Mouse (Mus musculus): ENCODE measurements around the gene Foxl1. TPM values are rescaled to one million over a fixed set of nuclear protein-coding genes. Genes with fewer than 3 reads are reported as not detected.
"Not testable (repeated sequence)": the region's sequence is repeated elsewhere in the genome, so short reads cannot be mapped to it uniquely, and the experiment has no call there.

Gene Foxl1
- total RNA-seq, 2 experiments from 2014 or later, result 0.13 to 0.15 TPM

GRCm38 (mm10) chr8:121120456-121121419 lies 7.0 kb upstream of the Foxl1 start:
- intact Hi-C loops (cut with DNase I), result no loop called here
- DNase-seq (ENCODE audit: low spot score in 2 of 2), result no peak

- DNase-seq (ENCODE audit: low spot score in 2 of 2), result no peak
- intact Hi-C loops (cut with DNase I), result no loop called here
Observed at GRCm38 (mm10) chr8:121121704-121122103, 6.0 kb upstream of the Foxl1 start.

GRCm38 (mm10) chr8:121122368-121122767 lies 5.4 kb upstream of the Foxl1 start:
- intact Hi-C loops (cut with DNase I), result no loop called here
- no peak for DNase-seq (ENCODE audit: low spot score in 2 of 2)

- DNase-seq (ENCODE audit: low spot score in 2 of 2), result no peak
- intact Hi-C loops (cut with DNase I), result no loop called here
Observed at GRCm38 (mm10) chr8:121123113-121123512, 4.6 kb upstream of the Foxl1 start.

DNA sequence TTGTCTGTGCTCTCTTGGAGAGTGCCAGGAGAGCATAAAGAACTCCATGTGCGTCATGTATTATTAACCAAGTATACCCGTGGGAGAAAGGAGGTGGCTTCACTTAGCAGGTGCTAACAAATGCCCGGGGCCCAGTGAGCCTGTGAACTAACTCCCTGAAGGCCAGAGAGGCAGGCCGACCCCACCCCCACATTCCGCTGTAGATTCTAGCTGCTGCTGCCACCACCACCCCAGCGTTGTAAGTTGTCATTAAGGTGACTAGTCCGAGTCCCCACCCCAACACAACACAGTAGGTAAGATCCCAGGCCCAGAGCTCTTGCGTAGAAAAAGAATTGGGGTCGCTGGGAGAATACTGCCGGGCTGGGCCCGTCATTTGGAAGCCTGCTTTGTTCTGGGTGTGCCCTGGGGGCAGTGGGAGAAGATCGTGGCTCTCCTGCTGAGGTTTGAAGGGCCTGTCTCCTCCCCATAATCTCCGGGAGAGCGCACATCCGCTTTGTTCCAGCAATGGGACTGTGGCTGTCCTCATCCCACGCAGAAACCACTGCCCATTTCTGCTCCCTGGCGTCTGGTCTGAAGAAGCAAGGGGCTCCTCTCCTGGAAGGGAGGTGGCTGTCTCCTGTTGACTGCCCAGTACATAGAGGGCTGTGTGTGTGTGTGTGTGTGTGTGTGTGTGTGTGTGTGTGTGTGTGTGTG lies 3.0 kb upstream of the Foxl1 start:
- no peak for DNase-seq (ENCODE audit: low spot score in 2 of 2)
- intact Hi-C loops (cut with DNase I), result loop anchor here (5.0 kb wide), 1 partner anchor 93 kb away; no protein-coding TSS in a partner anchor

DNA sequence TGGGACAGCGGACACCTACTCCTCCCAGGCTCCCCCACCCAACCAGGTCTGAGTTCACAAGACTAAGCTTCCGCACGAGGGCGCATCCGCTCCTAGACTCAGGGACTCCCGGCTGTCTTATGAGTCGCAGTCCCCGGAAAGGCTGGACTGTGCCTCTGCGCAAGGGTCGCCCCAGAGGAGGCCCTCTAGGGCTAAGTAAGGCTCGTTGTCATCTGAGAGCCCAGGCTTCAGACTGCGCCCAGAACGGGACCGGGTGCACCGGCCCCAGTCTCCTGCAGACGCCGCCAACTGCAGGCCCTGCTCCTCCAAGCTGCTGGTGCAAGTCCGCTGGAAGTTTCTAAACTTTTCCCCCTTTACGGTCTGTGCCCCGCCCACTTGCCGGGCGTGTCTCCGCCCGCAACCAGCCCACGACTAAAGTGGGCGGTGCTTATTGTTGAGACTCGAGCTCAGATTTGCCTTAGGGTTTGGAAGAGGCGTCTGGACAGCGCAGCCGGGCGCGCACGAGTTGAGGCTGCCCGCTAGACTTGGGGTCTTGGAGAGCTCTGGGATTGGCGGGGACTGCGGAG lies 2.3 kb upstream of the Foxl1 start:
- DNase-seq (ENCODE audit: low spot score in 2 of 2), result peak in 1 of 2 experiments; percentile 64
- intact Hi-C loops (cut with DNase I), result loop anchor here (5.0 kb wide), 1 partner anchor 92 kb away; no protein-coding TSS in a partner anchor

DNA sequence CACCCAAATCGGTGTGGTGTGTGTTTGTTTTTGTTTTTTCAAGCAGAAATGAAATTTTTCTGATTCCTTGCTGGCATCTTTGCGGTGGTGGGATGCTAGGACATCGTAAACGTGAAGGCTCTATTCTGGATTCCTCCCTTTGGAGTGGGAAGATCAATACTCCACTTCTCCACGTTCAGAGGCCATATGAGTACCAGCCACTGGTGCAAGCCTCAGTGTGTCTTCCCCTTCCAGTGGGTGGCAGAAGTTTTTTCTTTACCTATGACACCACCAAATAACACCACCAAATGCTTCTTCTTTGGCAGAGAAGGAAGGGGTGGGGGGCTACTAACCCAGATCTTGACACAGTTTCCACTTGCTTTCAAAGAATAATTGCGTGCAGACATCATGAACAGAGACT lies 1.5 kb upstream of the Foxl1 start:
- no peak for DNase-seq (ENCODE audit: low spot score in 2 of 2)
- intact Hi-C loops (cut with DNase I), result loop anchor here (5.0 kb wide), 1 partner anchor 91 kb away; no protein-coding TSS in a partner anchor

DNA sequence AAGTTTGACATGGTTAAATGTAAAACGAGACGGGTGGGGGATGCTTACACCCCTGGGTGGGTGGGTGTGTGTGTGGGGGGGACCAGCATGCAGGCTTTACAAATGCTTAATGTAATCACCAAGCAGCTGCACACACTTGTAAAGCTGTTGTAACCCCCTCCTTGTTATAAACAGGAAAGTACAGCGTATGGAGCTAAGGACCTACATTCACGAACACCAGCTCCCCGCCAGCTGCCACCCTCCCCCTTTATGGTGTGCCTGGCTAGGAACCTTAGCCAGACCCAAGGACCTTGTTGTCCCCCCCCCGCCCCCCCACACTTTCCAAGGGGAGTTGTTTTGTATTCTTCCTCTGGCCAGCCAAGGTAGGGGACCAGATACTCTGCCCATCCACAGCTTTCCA lies 1.0 kb upstream of the Foxl1 start:
- intact Hi-C loops (cut with DNase I), result loop anchor here (5.0 kb wide), 1 partner anchor 91 kb away; no protein-coding TSS in a partner anchor
- no peak for DNase-seq (ENCODE audit: low spot score in 2 of 2)

DNA sequence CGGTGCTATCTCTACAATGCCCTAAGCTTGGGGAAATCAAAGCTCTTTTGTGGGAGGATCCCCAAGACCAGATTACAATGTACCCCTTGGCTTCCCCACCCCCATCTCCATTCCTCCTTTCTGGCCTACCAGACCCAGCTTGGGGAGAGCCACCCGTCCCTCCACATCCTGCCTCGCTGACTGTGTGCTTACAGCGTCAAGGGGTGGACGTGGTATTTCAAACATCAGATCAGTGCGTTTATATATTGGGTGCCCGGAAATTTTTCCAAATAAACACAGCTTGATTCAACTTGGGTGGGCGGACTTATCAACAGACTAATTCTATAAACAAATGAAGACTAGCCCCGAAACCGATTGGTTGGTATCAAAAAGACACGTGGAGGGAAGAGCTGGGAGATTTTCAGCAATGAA lies 444 bp upstream of the Foxl1 start:
- intact Hi-C loops (cut with DNase I), result loop anchor here (5.0 kb wide), 1 partner anchor 90 kb away; no protein-coding TSS in a partner anchor
- no peak for DNase-seq (ENCODE audit: low spot score in 2 of 2)

- no peak for DNase-seq (ENCODE audit: low spot score in 2 of 2)
- intact Hi-C loops (cut with DNase I), result loop anchor here (5.0 kb wide), 1 partner anchor 89 kb away; no protein-coding TSS in a partner anchor
Observed at GRCm38 (mm10) chr8:121128531-121129264, 958 bp downstream of the Foxl1 start.

DNA sequence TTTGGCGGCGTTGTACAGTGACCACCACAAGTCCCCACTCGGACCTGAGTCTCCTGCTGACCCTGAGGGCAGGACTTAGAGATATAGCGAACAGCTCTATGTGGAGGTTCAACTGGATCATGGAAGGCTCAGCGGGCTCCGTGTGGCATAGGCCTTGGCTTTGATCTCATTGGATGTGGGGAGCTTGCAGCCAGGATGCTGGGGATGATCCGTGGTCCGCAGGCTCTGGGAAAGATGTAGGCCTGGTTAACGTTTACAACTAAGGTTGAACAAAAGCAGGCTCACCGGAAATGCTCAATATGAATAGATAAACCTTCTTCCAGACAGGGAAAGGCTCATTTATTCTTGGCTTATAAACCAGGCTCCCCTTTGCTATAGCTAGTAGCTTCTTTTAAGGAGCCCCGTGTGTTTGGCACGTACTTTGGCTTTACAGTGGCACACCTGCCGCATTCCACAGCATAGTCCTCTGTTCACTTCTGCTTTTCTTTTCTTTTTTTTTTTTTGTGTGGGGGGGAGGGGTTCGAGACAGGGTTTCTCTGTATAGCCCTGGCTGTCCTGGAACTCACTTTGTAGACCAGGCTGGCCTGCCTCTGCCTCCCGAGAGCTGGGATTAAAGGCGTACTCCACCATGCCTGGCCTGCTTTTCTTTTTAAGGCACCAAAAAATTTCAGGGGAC lies 1.7 kb downstream of the Foxl1 start:
- intact Hi-C loops (cut with DNase I), result loop anchor here (5.0 kb wide), 1 partner anchor 88 kb away; no protein-coding TSS in a partner anchor
- DNase-seq (ENCODE audit: low spot score in 2 of 2), result no peak

DNA sequence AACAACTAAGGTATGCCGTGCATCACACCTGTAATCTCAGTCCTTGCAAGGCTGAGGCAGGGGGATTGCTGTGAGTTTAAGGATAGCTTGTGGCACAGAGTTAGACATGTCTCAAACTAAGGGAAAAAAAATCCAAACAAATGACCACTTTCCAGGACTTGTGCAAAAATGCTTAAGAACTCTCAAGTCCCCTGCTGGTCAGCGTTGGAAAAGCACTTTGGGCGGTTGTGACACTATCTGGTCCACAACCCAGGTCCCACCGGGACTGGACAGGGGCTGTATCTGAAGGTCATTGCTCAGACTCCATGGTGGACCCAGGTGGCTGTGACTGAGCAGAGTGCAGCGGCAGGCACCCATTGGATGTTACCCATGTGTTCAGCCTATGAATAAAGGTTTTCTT lies 2.8 kb downstream of the Foxl1 start:
- DNase-seq (ENCODE audit: low spot score in 2 of 2), result no peak

GRCm38 (mm10) chr8:121132961-121133513 lies 5.3 kb downstream of the Foxl1 start:
- intact Hi-C loops (cut with DNase I), result no loop called here
- no peak for DNase-seq (ENCODE audit: low spot score in 2 of 2)

More for the DNA sequence above, 2.8 kb downstream of the Foxl1 start:
- intact Hi-C loops (cut with DNase I), result no loop called here

GRCm38 (mm10) chr8:121134102-121134501 lies 6.4 kb downstream of the Foxl1 start:
- DNase-seq (ENCODE audit: low spot score in 2 of 2), result no peak
- intact Hi-C loops (cut with DNase I), result no loop called here

DNA sequence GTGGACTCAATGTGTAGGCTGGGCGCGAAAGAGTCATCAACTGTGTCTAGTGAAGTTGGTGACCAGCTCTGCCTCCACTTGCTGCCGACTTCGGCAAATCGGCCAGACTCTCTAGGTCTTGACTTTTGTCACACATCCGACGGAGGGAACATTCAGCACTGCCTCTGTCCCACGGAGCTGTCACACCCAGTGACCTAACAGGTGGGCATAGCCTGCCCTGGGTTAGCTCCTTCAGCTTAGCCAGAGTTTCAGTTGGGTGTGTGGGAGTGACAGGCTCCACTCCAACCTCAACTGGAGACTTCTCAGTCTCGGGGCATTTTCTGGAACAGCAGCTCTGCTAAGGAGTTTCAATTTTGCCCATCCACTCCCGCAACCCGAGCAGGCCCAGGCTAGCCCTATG lies 6.8 kb downstream of the Foxl1 start:
- intact Hi-C loops (cut with DNase I), result no loop called here

GRCm38 (mm10) chr8:121136856-121137255 lies 9.1 kb downstream of the Foxl1 start:
- intact Hi-C loops (cut with DNase I), result no loop called here

More for the DNA sequence above, 6.8 kb downstream of the Foxl1 start:
- DNase-seq (ENCODE audit: low spot score in 2 of 2), result no peak

DNA sequence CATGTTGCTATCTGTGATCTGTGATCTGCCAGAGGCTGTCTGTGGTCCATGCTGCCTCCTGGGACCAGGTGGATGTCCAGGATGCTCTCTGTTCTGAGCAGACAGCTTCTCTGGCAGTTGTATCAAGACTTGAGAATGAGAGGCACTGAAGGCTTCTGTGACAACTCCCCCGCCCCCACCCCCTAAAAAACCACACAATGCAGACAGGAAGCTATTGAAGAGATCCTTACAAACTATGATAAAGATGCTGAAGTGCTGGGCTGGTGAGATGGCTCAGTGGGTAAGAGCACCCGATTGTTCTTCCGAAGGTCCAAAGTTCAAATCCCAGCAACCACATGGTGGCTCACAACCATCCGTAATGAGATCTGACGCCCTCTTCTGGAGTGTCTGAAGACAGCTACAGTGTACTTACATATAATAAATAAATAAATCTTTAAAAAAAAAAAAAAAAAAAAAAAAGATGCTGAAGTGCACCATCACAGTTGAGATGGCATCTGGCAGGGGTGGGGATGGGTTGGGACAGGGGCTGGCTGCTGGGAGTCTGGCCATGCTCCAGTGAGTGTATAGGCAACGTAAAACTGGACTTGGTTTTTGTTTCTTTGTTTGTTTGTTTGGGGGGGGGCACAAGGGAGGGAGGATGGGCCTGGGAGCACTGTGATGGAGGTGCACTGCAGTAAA lies 17.9 kb downstream of the Foxl1 start:
- intact Hi-C loops (cut with DNase I); DNase-seq (ENCODE audit: low spot score in 2 of 2): not testable (repeated sequence)

More at GRCm38 (mm10) chr8:121136856-121137255, 9.1 kb downstream of the Foxl1 start:
- no peak for DNase-seq (ENCODE audit: low spot score in 2 of 2)

All from left cerebral cortex, postnatal 14 days (tissue).